Mouse (Mus musculus) kidney, embryonic 15.5 days (tissue): ENCODE results near the gene Tnfaip1. TPM values are rescaled to one million over a fixed set of nuclear protein-coding genes. Genes with fewer than 3 reads are reported as not detected.

Experiments used
- ATAC-seq: fragments of 200-750 bp; cut with Nextera tagmentation; replicated peaks from 2 replicates; pipeline ENCODE4 v1.8.0; 2017; ENCODE audit warnings: moderate TSS enrichment; ENCODE audit not compliant: low FRiP score
- H3K27ac ChIP-seq: fragments of 300-500 bp; sonication (generic); 2 replicates; pipeline ENCODE4 v1.5.1; 2015; ENCODE audit warnings: mild to moderate bottlenecking, inconsistent platforms
- H3K27me3 ChIP-seq: fragments of 300-500 bp; sonication (generic); 2 replicates; pipeline ENCODE4 v1.6.1; 2015; ENCODE audit warnings: inconsistent platforms
- H3K36me3 ChIP-seq: fragments of 300-500 bp; sonication (generic); 2 replicates; pipeline ENCODE4 v1.6.1; 2015; ENCODE audit warnings: inconsistent platforms
- H3K4me1 ChIP-seq: fragments of 300-500 bp; sonication (generic); 2 replicates; pipeline ENCODE4 v1.6.1; 2015; ENCODE audit warnings: inconsistent platforms
- H3K4me2 ChIP-seq: fragments of 300-500 bp; sonication (generic); 2 replicates; pipeline ENCODE4 v1.6.1; 2015; ENCODE audit warnings: moderate library complexity, mild to moderate bottlenecking, inconsistent platforms
- H3K4me3 ChIP-seq: fragments of 300-500 bp; sonication (generic); replicated peaks from 2 replicates; pipeline ENCODE4 v1.5.1; 2015; ENCODE audit warnings: mild to moderate bottlenecking, inconsistent platforms
- H3K9ac ChIP-seq: fragments of 300-500 bp; sonication (generic); 2 replicates; pipeline ENCODE4 v1.6.1; 2015; ENCODE audit warnings: mild to moderate bottlenecking, inconsistent platforms
- H3K9me3 ChIP-seq: fragments of 300-500 bp; sonication (generic); replicated peaks from 2 replicates; pipeline ENCODE4 v1.6.1; 2016; ENCODE audit warnings: inconsistent platforms
- WGBS: fragments of 180-500 bp; shearing (Covaris S2); methylation state at CpG from one replicate; pipeline ENCODE4 v1.1.7; 2015; ENCODE audit warnings: mixed read lengths; 5-methylcytosine and 5-hydroxymethylcytosine counted together
- polyA plus RNA-seq: library from polyadenylated mRNA; unstranded; fragments of >200 nt; fragmentation: Nextera tagmentation; extraction: Ambion mirVana; gene quantifications from 2 replicates; pipeline ENCODE4 v1.2.1, GENCODE M21; 2015

The Tnfaip1 gene
- polyA plus RNA-seq, 1 experiment from 2014 or later: 88.2 TPM

- under 1% methylated on average over 44 of the region's 44 CpGs for WGBS
Observed at GRCm38 (mm10) chr11:78497071-78497541, 39.0 kb downstream of the Tnfaip1 start.

GRCm38 (mm10) chr11:78495904-78496303, 40.2 kb downstream of the Tnfaip1 start:
- no peaks in the 10 kb centered on the region for H3K9me3 ChIP-seq
- WGBS: 5% methylated on average over 6 of the region's 6 CpGs
- H3K4me3 ChIP-seq: no peak overlapping the region
- H3K27me3 ChIP-seq: peaks cover 83% of the 10 kb centered on the region
- no peak overlapping the region for H3K27ac ChIP-seq
- no peaks in the 10 kb centered on the region for H3K36me3 ChIP-seq
- ATAC-seq: no peak
- no peak overlapping the region for H3K9ac ChIP-seq
- no peak overlapping the region for H3K4me2 ChIP-seq
- H3K4me1 ChIP-seq: peaks cover 19% of the 10 kb centered on the region

More at GRCm38 (mm10) chr11:78497071-78497541, 39.0 kb downstream of the Tnfaip1 start:
- H3K36me3 ChIP-seq: no peaks in the 10 kb centered on the region
- peak overlapping the region; percentile 43 for H3K9ac ChIP-seq
- peak overlapping the region; percentile 59 for H3K4me3 ChIP-seq
- peak; percentile 32 for ATAC-seq
- no peak overlapping the region for H3K27ac ChIP-seq
- H3K27me3 ChIP-seq: peaks cover 79% of the 10 kb centered on the region
- H3K4me1 ChIP-seq: peaks cover 16% of the 10 kb centered on the region
- H3K9me3 ChIP-seq: no peaks in the 10 kb centered on the region
- peak overlapping the region; percentile 99 for H3K4me2 ChIP-seq

GRCm38 (mm10) chr11:78490781-78491241, 45.3 kb downstream of the Tnfaip1 start:
- peak overlapping the region; percentile 32 for H3K4me3 ChIP-seq
- peaks cover 13% of the 10 kb centered on the region for H3K4me1 ChIP-seq
- no peak; the same call in 1 of the 2 replicates for ATAC-seq
- no peaks in the 10 kb centered on the region for H3K36me3 ChIP-seq
- no peak overlapping the region for H3K9ac ChIP-seq
- H3K4me2 ChIP-seq: peak overlapping the region; percentile 54
- no peaks in the 10 kb centered on the region for H3K9me3 ChIP-seq
- H3K27me3 ChIP-seq: peaks cover 89% of the 10 kb centered on the region
- no peak overlapping the region for H3K27ac ChIP-seq
- WGBS: 11% methylated on average over 48 of the region's 48 CpGs

- WGBS: under 1% methylated on average over 8 of the region's 8 CpGs
- H3K9ac ChIP-seq: no peak overlapping the region
- H3K4me2 ChIP-seq: no peak overlapping the region
- no peak for ATAC-seq
- peaks cover 13% of the 10 kb centered on the region for H3K4me1 ChIP-seq
- no peak overlapping the region for H3K27ac ChIP-seq
- H3K9me3 ChIP-seq: no peaks in the 10 kb centered on the region
- H3K27me3 ChIP-seq: peaks cover 80% of the 10 kb centered on the region
- H3K4me3 ChIP-seq: no peak overlapping the region
- no peaks in the 10 kb centered on the region for H3K36me3 ChIP-seq
Observed at GRCm38 (mm10) chr11:78488168-78488567, 48.0 kb downstream of the Tnfaip1 start.

GRCm38 (mm10) chr11:78483639-78484038, 52.5 kb downstream of the Tnfaip1 start:
- H3K36me3 ChIP-seq: no peaks in the 10 kb centered on the region
- H3K27me3 ChIP-seq: peaks cover 43% of the 10 kb centered on the region
- H3K4me2 ChIP-seq: no peak overlapping the region
- no peak for ATAC-seq
- H3K27ac ChIP-seq: no peak overlapping the region
- WGBS: 63% methylated on average over 7 of the region's 7 CpGs
- H3K9me3 ChIP-seq: no peaks in the 10 kb centered on the region
- no peak overlapping the region for H3K9ac ChIP-seq
- no peak overlapping the region for H3K4me3 ChIP-seq
- H3K4me1 ChIP-seq: peaks cover 4% of the 10 kb centered on the region; the same call in 1 of the 2 replicates

GRCm38 (mm10) chr11:78475289-78475688, 60.8 kb downstream of the Tnfaip1 start:
- no peaks in the 10 kb centered on the region for H3K9me3 ChIP-seq
- no peak overlapping the region for H3K4me3 ChIP-seq
- H3K4me2 ChIP-seq: no peak overlapping the region
- WGBS: 77% methylated on average over 3 of the region's 3 CpGs
- no peaks in the 10 kb centered on the region for H3K4me1 ChIP-seq
- H3K36me3 ChIP-seq: no peaks in the 10 kb centered on the region
- ATAC-seq: no peak
- H3K27me3 ChIP-seq: no peaks in the 10 kb centered on the region
- H3K27ac ChIP-seq: no peak overlapping the region
- no peak overlapping the region for H3K9ac ChIP-seq

Other genes starting within 250 kb of the Tnfaip1 start
- 0.32 and 0.43 TPM in 2 replicates for gene BC030499, start 245.5 kb downstream of the Tnfaip1 start, polyA plus RNA-seq
- gene Spag5, start 234.8 kb downstream of the Tnfaip1 start, polyA plus RNA-seq: 43.3 and 47.4 TPM in 2 replicates
- gene Aldoc, start 213.4 kb downstream of the Tnfaip1 start, polyA plus RNA-seq: 6.0 and 6.4 TPM in 2 replicates
- 77.5 and 86.2 TPM in 2 replicates for gene Pigs, start 207.9 kb downstream of the Tnfaip1 start, polyA plus RNA-seq
- gene Unc119, start 192.8 kb downstream of the Tnfaip1 start, polyA plus RNA-seq: 40.2 and 44.9 TPM in 2 replicates
- gene Foxn1, start 149.8 kb downstream of the Tnfaip1 start, polyA plus RNA-seq: 0.10 TPM in 1 of 2 replicates, not detected in the other
- 1.1 and 1.2 TPM in 2 replicates for gene Slc13a2, start 114.1 kb downstream of the Tnfaip1 start, polyA plus RNA-seq
- gene Slc46a1, start 70.6 kb downstream of the Tnfaip1 start, polyA plus RNA-seq: 21.1 and 21.3 TPM in 2 replicates
- gene Sarm1, start 38.6 kb downstream of the Tnfaip1 start, polyA plus RNA-seq: 1.5 and 1.8 TPM in 2 replicates
- 4.5 and 8.1 TPM in 2 replicates for gene Vtn, start 37.2 kb downstream of the Tnfaip1 start, polyA plus RNA-seq
- gene Sebox, start 32.9 kb downstream of the Tnfaip1 start, polyA plus RNA-seq: not detected in 2 replicates
- gene Tmem199, start 24.2 kb downstream of the Tnfaip1 start, polyA plus RNA-seq: 56.7 and 57.1 TPM in 2 replicates
- 169 and 171 TPM in 2 replicates for gene Poldip2, start 24.1 kb downstream of the Tnfaip1 start, polyA plus RNA-seq
- gene Ift20, start within 50 bp of the Tnfaip1 start, polyA plus RNA-seq: 134 and 145 TPM in 2 replicates
- 80.4 and 82.3 TPM in 2 replicates for gene Tmem97, start 14.4 kb upstream of the Tnfaip1 start, polyA plus RNA-seq
- 15.5 and 17.4 TPM in 2 replicates for gene Nlk, start 161.0 kb upstream of the Tnfaip1 start, polyA plus RNA-seq
- 41.8 and 45.7 TPM in 2 replicates for gene Ccnq, start 215.4 kb upstream of the Tnfaip1 start, polyA plus RNA-seq